Mouse (Mus musculus) neural tube, embryonic 14.5 days (tissue): ENCODE measurements around the gene C2cd3. TPM values are rescaled to one million over a fixed set of nuclear protein-coding genes. Genes with fewer than 3 reads are reported as not detected.
A peak's percentile ranks its signal among the peaks of the same experiment; 100 is the strongest.

Source experiments
- ATAC-seq: fragments of 200-750 bp; cut with Nextera tagmentation; 2 replicates; pipeline ENCODE4 v1.8.0; 2017; ENCODE audit warnings: low read depth, mild to moderate bottlenecking, moderate TSS enrichment, moderate library complexity
- H3K27ac ChIP-seq: fragments of 300-500 bp; sonication (generic); 2 replicates; pipeline ENCODE4 v1.5.1; 2014; ENCODE audit warnings: low read depth, mild to moderate bottlenecking, control low read depth, low read length, moderate library complexity, mixed read lengths
- H3K27me3 ChIP-seq: fragments of 300-500 bp; sonication (generic); 2 replicates; pipeline ENCODE4 v1.6.1; 2014; ENCODE audit warnings: low read length; ENCODE audit not compliant: control insufficient read depth, insufficient read depth
- H3K36me3 ChIP-seq: fragments of 300-500 bp; sonication (generic); 2 replicates; pipeline ENCODE4 v1.6.1; 2014; ENCODE audit warnings: low read length, mixed read lengths; ENCODE audit not compliant: control insufficient read depth, insufficient read depth
- H3K4me1 ChIP-seq: fragments of 300-500 bp; sonication (generic); 2 replicates; pipeline ENCODE4 v1.6.1; 2014; ENCODE audit warnings: low read length; ENCODE audit not compliant: control insufficient read depth, insufficient read depth
- H3K4me2 ChIP-seq: fragments of 300-500 bp; sonication (generic); 2 replicates; pipeline ENCODE4 v1.6.1; 2014; ENCODE audit warnings: mild to moderate bottlenecking, low read depth, low read length, control low read depth
- H3K4me3 ChIP-seq: fragments of 300-500 bp; sonication (generic); 2 replicates; pipeline ENCODE4 v1.5.1; 2014; ENCODE audit warnings: low read depth, low read length, control low read depth, mixed read lengths
- H3K9ac ChIP-seq: fragments of 300-500 bp; sonication (generic); replicated peaks from 2 replicates; pipeline ENCODE4 v1.6.1; 2014; ENCODE audit warnings: low read depth, mild to moderate bottlenecking, control low read depth, low read length, mixed read lengths
- H3K9me3 ChIP-seq: fragments of 300-500 bp; sonication (generic); 2 replicates; pipeline ENCODE4 v1.6.1; 2016; ENCODE audit warnings: low read length; ENCODE audit not compliant: control insufficient read depth
- WGBS: fragments of 180-500 bp; shearing (Covaris S2); extraction: QIAGEN DNeasy Blood & Tissue Kit; methylation state at CpG from one replicate; pipeline ENCODE4 v1.1.7; 2014; 5-methylcytosine and 5-hydroxymethylcytosine counted together
- polyA plus RNA-seq: library from polyadenylated mRNA; unstranded; fragments of >200 nt; fragmentation: Nextera tagmentation; extraction: Ambion mirVana; gene quantifications from 2 replicates; pipeline ENCODE4 v1.2.1, GENCODE M21; 2014

The C2cd3 gene
- polyA plus RNA-seq, 1 experiment from 2014 or later = 22.9 TPM

DNA sequence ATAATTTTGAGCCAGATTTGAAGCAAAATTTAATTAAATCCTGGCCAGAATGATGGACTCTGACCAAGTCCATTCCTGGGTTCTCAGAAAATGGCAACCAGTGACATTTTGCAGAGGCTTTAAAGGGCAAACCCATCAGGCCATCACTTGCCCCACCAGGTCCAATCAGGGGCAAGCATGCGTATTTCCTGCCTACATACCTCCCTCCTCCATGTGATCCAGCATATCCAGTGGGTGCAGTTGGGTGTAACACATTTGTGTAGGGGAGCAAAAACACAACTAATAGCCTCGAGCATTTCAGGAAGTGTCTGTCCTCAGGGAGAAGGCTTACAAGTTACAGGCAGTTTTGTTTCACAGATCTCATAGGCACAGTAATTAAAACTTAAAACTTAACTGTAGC lies 115.3 kb downstream of the C2cd3 start:
- H3K27ac ChIP-seq = no peak overlapping the region
- H3K4me2 ChIP-seq = no peak overlapping the region
- H3K36me3 ChIP-seq = no peaks in the 10 kb centered on the region
- no peaks in the 10 kb centered on the region for H3K27me3 ChIP-seq
- no peaks in the 10 kb centered on the region for H3K4me1 ChIP-seq
- H3K9ac ChIP-seq = no peak overlapping the region
- H3K9me3 ChIP-seq = no peaks in the 10 kb centered on the region
- no peak overlapping the region for H3K4me3 ChIP-seq
- 80% methylated on average over 2 of the region's 2 CpGs for WGBS
- ATAC-seq = no peak

DNA sequence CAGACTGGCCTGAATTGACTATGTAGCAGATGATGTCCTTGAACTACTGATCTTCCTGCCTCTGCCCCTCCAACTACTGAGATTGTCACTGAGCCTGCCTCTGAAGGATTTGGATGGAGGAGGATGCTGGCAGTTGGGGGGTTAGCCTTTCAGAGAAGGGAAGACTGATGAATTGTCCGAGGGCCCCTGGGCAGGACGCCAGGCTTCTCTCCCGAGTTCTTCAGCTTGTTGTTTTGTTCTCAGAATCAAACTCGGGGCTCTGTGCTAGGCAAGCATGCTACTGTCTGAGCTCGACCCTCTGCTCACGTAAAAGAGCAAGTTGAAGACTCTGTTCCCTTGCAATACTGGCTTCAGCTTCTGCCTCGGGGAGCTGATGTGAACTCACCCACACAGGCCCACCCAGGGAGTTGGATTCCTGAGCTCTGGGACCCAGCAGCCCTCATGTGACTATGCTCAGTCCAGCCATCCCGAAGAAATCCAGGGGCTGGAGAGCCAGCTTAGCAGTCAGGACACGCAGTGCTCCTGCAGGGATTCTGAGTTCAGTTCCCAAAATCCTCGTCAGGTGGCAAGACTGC lies 116.5 kb downstream of the C2cd3 start:
- no peak overlapping the region for H3K4me2 ChIP-seq
- H3K36me3 ChIP-seq = no peaks in the 10 kb centered on the region
- H3K9me3 ChIP-seq = no peaks in the 10 kb centered on the region
- 32% methylated on average over 10 of the region's 10 CpGs for WGBS
- H3K4me3 ChIP-seq = no peak overlapping the region
- no peak overlapping the region for H3K9ac ChIP-seq
- no peaks in the 10 kb centered on the region for H3K27me3 ChIP-seq
- H3K4me1 ChIP-seq = peaks cover 6% of the 10 kb centered on the region; the same call in 1 of the 2 replicates
- H3K27ac ChIP-seq = no peak overlapping the region
- peak; percentile 58; the same call in 1 of the 2 replicates for ATAC-seq

GRCm38 (mm10) chr7:100492391-100493116 lies 120.5 kb downstream of the C2cd3 start:
- Histone ChIP-seq H3K4me3 (peak overlapping the region; percentile 29), H3K4me1 (peaks cover 14% of the 10 kb centered on the region), H3K9me3 (no peaks in the 10 kb centered on the region), H3K27me3 (no peaks in the 10 kb centered on the region), H3K4me2 (peak overlapping the region; percentile 68), H3K9ac (peak overlapping the region; percentile 53), H3K27ac (no peak overlapping the region), H3K36me3 (no peaks in the 10 kb centered on the region)
- WGBS = 3% methylated on average over 32 of the region's 36 CpGs
- ATAC-seq = no peak

DNA sequence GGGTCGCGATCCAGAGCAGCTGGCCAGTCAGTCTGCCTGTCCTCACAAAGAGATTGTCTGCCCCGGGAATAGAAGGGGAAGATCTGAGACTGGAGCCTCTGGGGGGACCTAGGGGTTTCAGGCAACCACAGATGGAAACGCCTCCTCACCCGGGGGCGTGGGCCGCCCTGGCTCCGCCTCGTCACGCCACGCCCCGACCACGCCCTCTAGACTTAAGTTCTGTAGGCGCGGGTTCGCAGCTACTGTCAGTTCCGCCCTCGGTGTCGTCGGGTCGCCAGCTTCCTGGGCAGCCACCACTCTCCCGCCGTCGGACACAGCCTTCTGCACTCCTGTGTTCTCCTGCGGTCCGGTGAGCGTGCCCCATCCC lies 121.1 kb downstream of the C2cd3 start, which contains the start of gene Ucp2:
TSS of gene Ucp2 (plus strand) at position 221 of the 367 bp plus-strand sequence.
- Histone ChIP-seq H3K36me3 (no peaks in the 10 kb centered on the region), H3K27me3 (no peaks in the 10 kb centered on the region), H3K9me3 (no peaks in the 10 kb centered on the region), H3K4me3 (peak within 1 kb of the TSS; percentile 29), H3K4me1 (peaks cover 14% of the 10 kb centered on the region), H3K9ac (peak within 1 kb of the TSS; percentile 53), H3K27ac (0 out of 2 replicates have a peak within 1 kb of the TSS, but pooled peaks have one; percentile 12), H3K4me2 (peak within 1 kb of the TSS; percentile 68)
- peak; percentile 6; the same call in 1 of the 2 replicates for ATAC-seq
- 2% methylated on average over 26 of the region's 27 CpGs for WGBS

- peaks cover 14% of the 10 kb centered on the region for H3K4me1 ChIP-seq
- H3K4me3 ChIP-seq = peak overlapping the region; percentile 29
- 36% methylated on average over 19 of the region's 19 CpGs for WGBS
- H3K9ac ChIP-seq = no peak overlapping the region
- no peaks in the 10 kb centered on the region for H3K9me3 ChIP-seq
- 0 out of 2 replicates have a peak overlapping the region, but pooled peaks have one; percentile 12 for H3K27ac ChIP-seq
- 0 out of 2 replicates have a peak, but pooled peaks cover 2% of the 10 kb centered on the region for H3K36me3 ChIP-seq
- H3K27me3 ChIP-seq = no peaks in the 10 kb centered on the region
- peak overlapping the region; percentile 68 for H3K4me2 ChIP-seq
- peak; percentile 22; the same call in 1 of the 2 replicates for ATAC-seq
Observed at GRCm38 (mm10) chr7:100493484-100494414, 121.7 kb downstream of the C2cd3 start.

DNA sequence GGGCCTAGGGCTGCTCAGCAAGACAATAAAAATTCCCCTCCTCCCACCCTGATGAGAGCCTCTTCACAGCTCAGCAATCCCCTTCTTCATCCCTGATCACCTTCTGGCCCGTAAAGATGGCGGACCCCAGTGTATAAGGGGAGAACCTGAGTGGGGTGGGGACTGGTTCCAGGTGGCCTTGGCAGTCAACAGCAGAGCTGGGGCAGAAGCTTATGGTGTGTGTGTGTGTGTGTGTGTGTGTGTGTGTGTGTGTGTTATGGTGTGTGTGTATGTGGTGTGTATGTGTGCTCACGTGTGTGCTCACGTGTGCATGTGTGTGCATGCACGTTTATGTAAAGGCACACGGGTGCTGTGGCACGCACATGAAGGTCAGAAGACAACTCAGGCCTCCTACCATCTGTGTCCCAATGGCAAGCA lies 122.4 kb downstream of the C2cd3 start:
- Histone ChIP-seq H3K27me3 (no peaks in the 10 kb centered on the region), H3K9ac (no peak overlapping the region), H3K36me3 (0 out of 2 replicates have a peak, but pooled peaks cover 2% of the 10 kb centered on the region), H3K4me3 (no peak overlapping the region), H3K27ac (no peak overlapping the region), H3K4me1 (peaks cover 14% of the 10 kb centered on the region), H3K9me3 (no peaks in the 10 kb centered on the region), H3K4me2 (peak overlapping the region; percentile 68)
- 87% methylated on average over 7 of the region's 7 CpGs for WGBS
- ATAC-seq = no peak

DNA sequence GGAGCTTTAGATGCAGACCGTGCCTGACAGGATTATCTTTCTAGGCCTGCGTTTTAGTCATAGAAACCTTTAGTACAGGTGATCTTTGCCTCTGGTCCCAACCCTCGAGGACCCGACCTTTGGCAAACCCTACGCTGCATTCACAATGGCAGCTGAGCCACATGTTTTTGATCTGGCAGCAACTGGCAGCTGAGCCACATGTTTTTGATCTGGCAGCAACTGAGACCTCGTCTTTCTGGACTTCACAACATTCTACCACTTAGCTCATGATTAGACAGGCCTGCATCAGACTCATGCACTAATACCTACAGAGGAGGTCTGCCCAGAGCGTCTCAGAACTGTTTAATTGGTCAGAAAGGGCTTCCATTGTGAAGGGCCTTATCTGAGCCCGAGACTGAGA lies 123.0 kb downstream of the C2cd3 start:
- H3K27ac ChIP-seq = peak overlapping the region; percentile 73
- no peak for ATAC-seq
- H3K36me3 ChIP-seq = 0 out of 2 replicates have a peak, but pooled peaks cover 2% of the 10 kb centered on the region
- H3K4me1 ChIP-seq = peaks cover 14% of the 10 kb centered on the region
- 62% methylated on average over 8 of the region's 8 CpGs for WGBS
- peak overlapping the region; percentile 16; the same call in 1 of the 2 replicates for H3K4me2 ChIP-seq
- H3K4me3 ChIP-seq = no peak overlapping the region
- H3K9ac ChIP-seq = no peak overlapping the region
- H3K27me3 ChIP-seq = no peaks in the 10 kb centered on the region
- H3K9me3 ChIP-seq = no peaks in the 10 kb centered on the region

DNA sequence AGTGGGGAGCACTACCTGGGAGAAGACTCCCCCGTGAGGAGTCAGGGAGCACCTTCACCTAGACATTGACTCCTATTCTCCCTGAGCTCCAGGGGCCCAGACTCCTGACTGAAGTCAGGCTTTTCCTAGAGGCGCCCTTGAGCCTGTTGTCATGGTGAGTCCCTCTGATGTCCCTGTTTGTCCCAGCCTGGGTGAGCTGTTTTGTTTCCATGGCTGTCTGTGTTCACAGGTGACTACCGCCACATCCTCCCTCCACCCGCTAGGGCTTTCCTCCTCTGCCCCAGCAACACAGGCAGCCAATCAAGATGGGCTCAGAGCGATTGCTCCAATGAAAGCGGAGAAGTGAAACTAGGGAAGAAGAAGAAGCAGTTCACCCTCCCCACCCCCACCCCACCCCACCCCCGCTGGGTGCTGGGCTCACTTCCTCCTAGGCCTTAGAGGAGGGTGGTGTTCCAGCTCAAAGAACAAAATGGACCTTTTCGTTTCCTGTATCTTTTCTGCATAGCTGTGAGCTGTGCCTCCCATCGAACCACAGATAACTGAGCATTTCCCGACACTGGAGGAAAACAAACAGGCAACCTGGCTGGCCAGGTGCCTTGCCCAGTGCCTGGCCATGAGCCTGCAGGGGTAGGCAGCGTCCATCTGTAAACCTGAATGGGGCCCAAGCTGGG lies 123.7 kb downstream of the C2cd3 start:
- peak overlapping the region; percentile 78 for H3K27ac ChIP-seq
- H3K27me3 ChIP-seq = no peaks in the 10 kb centered on the region
- no peak overlapping the region for H3K4me3 ChIP-seq
- no peaks in the 10 kb centered on the region for H3K9me3 ChIP-seq
- 0 out of 2 replicates have a peak, but pooled peaks cover 2% of the 10 kb centered on the region for H3K36me3 ChIP-seq
- H3K4me1 ChIP-seq = peaks cover 14% of the 10 kb centered on the region
- ATAC-seq = peak; percentile 83
- peak overlapping the region; percentile 16; the same call in 1 of the 2 replicates for H3K4me2 ChIP-seq
- H3K9ac ChIP-seq = 0 out of 2 replicates have a peak overlapping the region, but pooled peaks have one; percentile 25
- 37% methylated on average over 11 of the region's 11 CpGs for WGBS
